Mouse (Mus musculus): Measurements from ENCODE around the gene Calm3. TPM values are rescaled to one million over a fixed set of nuclear protein-coding genes. Genes with fewer than 3 reads are reported as not detected.
A peak's percentile ranks its signal among the peaks of the same experiment; 100 is the strongest.

Gene Calm3
- polyA plus RNA-seq, 1 experiment from 2014 or later, result 333 TPM

GRCm38 (mm10) chr7:16875326-16875725 lies 48.6 kb downstream of the Calm3 start:
- H3K4me2 ChIP-seq (ENCODE audit: low read length), result peak overlapping the region; percentile 88
- ATAC-seq, result peak; percentile 49
- H3K4me3 ChIP-seq (replicated peaks; ENCODE audit: low read length), result peak overlapping the region; percentile 86
- peak overlapping the region; percentile 78 for H3K27ac ChIP-seq (ENCODE audit: low read length)
- H3K36me3 ChIP-seq (ENCODE audit: control insufficient read depth, insufficient read depth), result no peaks in the 10 kb centered on the region
- no peaks in the 10 kb centered on the region for H3K27me3 ChIP-seq (replicated peaks; ENCODE audit: control insufficient read depth, insufficient read depth, low read length)
- H3K4me1 ChIP-seq (replicated peaks; ENCODE audit: control insufficient read depth, insufficient read depth, low read length), result peaks cover 29% of the 10 kb centered on the region
- H3K9me3 ChIP-seq (ENCODE audit: control insufficient read depth, low read length), result no peaks in the 10 kb centered on the region
- under 1% methylated on average over 36 of the region's 42 CpGs for WGBS
- H3K9ac ChIP-seq (replicated peaks; ENCODE audit: low read depth, low read length), result peak overlapping the region; percentile 86

- Histone ChIP-seq H3K27ac (ENCODE audit: low read length) (peak within 1 kb of the TSS; percentile 90), H3K36me3 (ENCODE audit: control insufficient read depth, insufficient read depth) (no peaks in the 10 kb centered on the region), H3K9me3 (ENCODE audit: control insufficient read depth, low read length) (no peaks in the 10 kb centered on the region), H3K27me3 (replicated peaks; ENCODE audit: control insufficient read depth, insufficient read depth, low read length) (no peaks in the 10 kb centered on the region), H3K9ac (replicated peaks; ENCODE audit: low read depth, low read length) (peak within 1 kb of the TSS; percentile 86), H3K4me3 (replicated peaks; ENCODE audit: low read length) (peak within 1 kb of the TSS; percentile 86), H3K4me2 (ENCODE audit: low read length) (peak within 1 kb of the TSS; percentile 88), H3K4me1 (replicated peaks; ENCODE audit: control insufficient read depth, insufficient read depth, low read length) (peaks cover 27% of the 10 kb centered on the region)
- WGBS, result 0% methylated on average over 1 of the region's 1 CpGs
- no peak for ATAC-seq
Measured at GRCm38 (mm10) chr7:16875310-16875325, 48.8 kb downstream of the Calm3 start, which contains the start of gene Dact3. Dact3 (plus strand) TSS chr7:16875317.

- WGBS, result under 1% methylated on average over 33 of the region's 33 CpGs
Measured at GRCm38 (mm10) chr7:16874756-16875309, 49.1 kb downstream of the Calm3 start.

DNA sequence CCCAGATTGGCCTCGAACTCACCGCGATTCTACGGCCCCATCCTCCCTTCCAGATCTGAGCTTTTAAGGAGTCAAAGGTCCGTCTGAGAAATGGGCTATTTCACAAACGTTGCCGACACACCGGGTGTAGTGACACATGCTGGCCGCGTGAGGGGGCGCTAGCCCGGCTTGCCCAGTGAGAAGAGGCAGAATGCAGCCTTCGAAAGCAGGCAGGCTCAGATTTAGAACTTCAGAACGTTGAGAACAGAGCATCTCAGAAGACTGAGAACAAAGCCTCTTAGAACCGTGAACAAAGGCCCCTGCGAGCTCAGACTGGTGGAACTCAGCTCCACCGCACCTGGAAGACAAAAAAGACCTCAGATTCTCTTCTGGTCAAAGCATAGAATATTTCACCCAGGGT lies 49.7 kb downstream of the Calm3 start:
- H3K4me3 ChIP-seq (replicated peaks; ENCODE audit: low read length), result peak overlapping the region; percentile 44
- H3K4me1 ChIP-seq (replicated peaks; ENCODE audit: control insufficient read depth, insufficient read depth, low read length), result peaks cover 30% of the 10 kb centered on the region
- ATAC-seq, result no peak
- no peaks in the 10 kb centered on the region for H3K9me3 ChIP-seq (ENCODE audit: control insufficient read depth, low read length)
- peak overlapping the region; percentile 55 for H3K4me2 ChIP-seq (ENCODE audit: low read length)
- no peaks in the 10 kb centered on the region for H3K27me3 ChIP-seq (replicated peaks; ENCODE audit: control insufficient read depth, insufficient read depth, low read length)
- WGBS, result 4% methylated on average over 17 of the region's 17 CpGs
- no peaks in the 10 kb centered on the region for H3K36me3 ChIP-seq (ENCODE audit: control insufficient read depth, insufficient read depth)
- H3K9ac ChIP-seq (replicated peaks; ENCODE audit: low read depth, low read length), result peak overlapping the region; percentile 33
- peak overlapping the region; percentile 90 for H3K27ac ChIP-seq (ENCODE audit: low read length)

More at GRCm38 (mm10) chr7:16874756-16875309, 49.1 kb downstream of the Calm3 start:
- peaks cover 28% of the 10 kb centered on the region for H3K4me1 ChIP-seq (replicated peaks; ENCODE audit: control insufficient read depth, insufficient read depth, low read length)
- peak; percentile 95 for ATAC-seq
- H3K9me3 ChIP-seq (ENCODE audit: control insufficient read depth, low read length), result no peaks in the 10 kb centered on the region
- no peaks in the 10 kb centered on the region for H3K27me3 ChIP-seq (replicated peaks; ENCODE audit: control insufficient read depth, insufficient read depth, low read length)
- no peaks in the 10 kb centered on the region for H3K36me3 ChIP-seq (ENCODE audit: control insufficient read depth, insufficient read depth)
- peak overlapping the region; percentile 86 for H3K9ac ChIP-seq (replicated peaks; ENCODE audit: low read depth, low read length)
- peak overlapping the region; percentile 90 for H3K27ac ChIP-seq (ENCODE audit: low read length)
- peak overlapping the region; percentile 86 for H3K4me3 ChIP-seq (replicated peaks; ENCODE audit: low read length)
- H3K4me2 ChIP-seq (ENCODE audit: low read length), result peak overlapping the region; percentile 88

DNA sequence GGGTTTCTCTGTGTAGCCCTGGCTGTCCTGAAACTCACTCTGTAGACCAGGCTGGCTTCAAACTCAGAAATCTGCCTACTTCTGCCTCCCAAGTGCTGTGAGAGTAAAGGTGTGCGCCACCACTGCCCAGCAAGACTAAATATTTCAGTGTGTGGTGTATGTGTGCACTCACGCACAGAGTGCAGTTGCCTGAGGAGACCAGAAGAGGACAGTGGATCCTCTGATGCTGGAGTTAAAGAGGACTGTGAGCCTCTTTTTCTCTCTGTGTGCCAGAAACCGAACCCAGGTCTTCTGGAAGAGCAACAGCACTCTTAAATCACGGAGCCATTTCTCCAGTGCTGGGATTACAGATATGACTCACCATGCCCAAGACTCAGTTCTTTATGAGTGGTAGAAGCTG lies 50.5 kb downstream of the Calm3 start:
- peaks cover 30% of the 10 kb centered on the region for H3K4me1 ChIP-seq (replicated peaks; ENCODE audit: control insufficient read depth, insufficient read depth, low read length)
- no peak overlapping the region for H3K27ac ChIP-seq (ENCODE audit: low read length)
- H3K9ac ChIP-seq (replicated peaks; ENCODE audit: low read depth, low read length), result no peak overlapping the region
- no peak overlapping the region; the same call in 1 of the 2 replicates for H3K4me2 ChIP-seq (ENCODE audit: low read length)
- H3K27me3 ChIP-seq (replicated peaks; ENCODE audit: control insufficient read depth, insufficient read depth, low read length), result no peaks in the 10 kb centered on the region
- no peaks in the 10 kb centered on the region for H3K9me3 ChIP-seq (ENCODE audit: control insufficient read depth, low read length)
- H3K36me3 ChIP-seq (ENCODE audit: control insufficient read depth, insufficient read depth), result no peaks in the 10 kb centered on the region
- H3K4me3 ChIP-seq (replicated peaks; ENCODE audit: low read length), result no peak overlapping the region
- no peak for ATAC-seq
- 92% methylated on average over 4 of the region's 4 CpGs for WGBS

DNA sequence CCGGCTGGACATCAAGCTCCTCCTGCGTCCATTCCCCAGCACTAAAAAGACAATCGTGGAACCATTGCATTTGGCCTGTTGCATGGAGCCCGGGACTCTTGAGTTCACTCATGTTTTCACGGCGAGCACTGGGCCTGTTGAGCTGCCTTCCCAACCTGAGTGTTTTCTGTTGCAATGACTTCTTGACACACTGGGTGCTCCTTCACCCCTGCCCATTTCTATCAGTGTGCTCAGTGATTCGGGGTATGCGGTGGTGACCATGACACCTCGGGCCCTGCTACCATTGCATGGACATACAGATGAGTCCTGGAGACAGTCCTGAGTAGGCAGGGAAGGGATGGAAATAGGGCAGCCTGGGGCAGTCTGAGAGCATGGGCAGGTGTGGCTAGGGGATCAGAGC lies 51.4 kb downstream of the Calm3 start:
- Histone ChIP-seq H3K27ac (ENCODE audit: low read length) (no peak overlapping the region), H3K4me1 (replicated peaks; ENCODE audit: control insufficient read depth, insufficient read depth, low read length) (peaks cover 30% of the 10 kb centered on the region), H3K9me3 (ENCODE audit: control insufficient read depth, low read length) (no peaks in the 10 kb centered on the region), H3K36me3 (ENCODE audit: control insufficient read depth, insufficient read depth) (no peaks in the 10 kb centered on the region), H3K9ac (replicated peaks; ENCODE audit: low read depth, low read length) (no peak overlapping the region), H3K27me3 (replicated peaks; ENCODE audit: control insufficient read depth, insufficient read depth, low read length) (no peaks in the 10 kb centered on the region), H3K4me2 (ENCODE audit: low read length) (no peak overlapping the region), H3K4me3 (replicated peaks; ENCODE audit: low read length) (no peak overlapping the region)
- no peak for ATAC-seq
- 92% methylated on average over 9 of the region's 9 CpGs for WGBS

GRCm38 (mm10) chr7:16871600-16871999 lies 52.3 kb downstream of the Calm3 start:
- Histone ChIP-seq H3K9me3 (ENCODE audit: control insufficient read depth, low read length) (no peaks in the 10 kb centered on the region), H3K9ac (replicated peaks; ENCODE audit: low read depth, low read length) (no peak overlapping the region), H3K27me3 (replicated peaks; ENCODE audit: control insufficient read depth, insufficient read depth, low read length) (no peaks in the 10 kb centered on the region), H3K4me1 (replicated peaks; ENCODE audit: control insufficient read depth, insufficient read depth, low read length) (peaks cover 23% of the 10 kb centered on the region), H3K4me3 (replicated peaks; ENCODE audit: low read length) (no peak overlapping the region), H3K27ac (ENCODE audit: low read length) (no peak overlapping the region), H3K36me3 (ENCODE audit: control insufficient read depth, insufficient read depth) (no peaks in the 10 kb centered on the region), H3K4me2 (ENCODE audit: low read length) (no peak overlapping the region)
- 83% methylated on average over 10 of the region's 10 CpGs for WGBS
- no peak for ATAC-seq

GRCm38 (mm10) chr7:16869497-16869896 lies 54.4 kb downstream of the Calm3 start:
- peak; percentile 99 for ATAC-seq
- Histone ChIP-seq H3K4me2 (ENCODE audit: low read length) (peak overlapping the region; percentile 55), H3K4me1 (replicated peaks; ENCODE audit: control insufficient read depth, insufficient read depth, low read length) (peaks cover 11% of the 10 kb centered on the region), H3K27me3 (replicated peaks; ENCODE audit: control insufficient read depth, insufficient read depth, low read length) (no peaks in the 10 kb centered on the region), H3K4me3 (replicated peaks; ENCODE audit: low read length) (peak overlapping the region; percentile 42), H3K36me3 (ENCODE audit: control insufficient read depth, insufficient read depth) (peaks cover 6% of the 10 kb centered on the region), H3K9ac (replicated peaks; ENCODE audit: low read depth, low read length) (peak overlapping the region; percentile 52), H3K9me3 (ENCODE audit: control insufficient read depth, low read length) (no peaks in the 10 kb centered on the region), H3K27ac (ENCODE audit: low read length) (peak overlapping the region; percentile 72)
- 7% methylated on average over 16 of the region's 16 CpGs for WGBS

- Histone ChIP-seq H3K27me3 (replicated peaks; ENCODE audit: control insufficient read depth, insufficient read depth, low read length) (no peaks in the 10 kb centered on the region), H3K36me3 (ENCODE audit: control insufficient read depth, insufficient read depth) (peaks cover 6% of the 10 kb centered on the region), H3K4me3 (replicated peaks; ENCODE audit: low read length) (no peak overlapping the region), H3K4me2 (ENCODE audit: low read length) (no peak overlapping the region), H3K9ac (replicated peaks; ENCODE audit: low read depth, low read length) (no peak overlapping the region), H3K27ac (ENCODE audit: low read length) (no peak overlapping the region), H3K4me1 (replicated peaks; ENCODE audit: control insufficient read depth, insufficient read depth, low read length) (peaks cover 6% of the 10 kb centered on the region), H3K9me3 (ENCODE audit: control insufficient read depth, low read length) (no peaks in the 10 kb centered on the region)
- ATAC-seq, result no peak
- WGBS, result 88% methylated on average over 3 of the region's 3 CpGs
Measured at GRCm38 (mm10) chr7:16867488-16867887, 56.4 kb downstream of the Calm3 start.
